Mouse (Mus musculus) liver (tissue): ENCODE results near the gene Olfr1066.
"Not testable (repeated sequence)": the region's sequence is repeated elsewhere in the genome, so short reads cannot be mapped to it uniquely, and the experiment has no call there.

Experiments
- DNase-seq: peaks from one replicate; pipeline ENCODE4 v3.0.0-alpha.2; 2020; ENCODE audit warnings: mixed read lengths

Gene Olfr1066

GRCm38 (mm10) chr2:86456169-86456568, at the start of gene Olfr1066:
Gene Olfr1066 (minus strand): TSS chr2:86456269.
- no peak for DNase-seq

GRCm38 (mm10) chr2:86487286-86487685, 31.2 kb upstream of the Olfr1066 start, which contains the start of gene Olfr228:
Gene Olfr228 (minus strand): TSS chr2:86487386.
- no peak for DNase-seq

GRCm38 (mm10) chr2:86464442-86465109, 8.5 kb upstream of the Olfr1066 start:
- DNase-seq, result peak; percentile 29

DNA sequence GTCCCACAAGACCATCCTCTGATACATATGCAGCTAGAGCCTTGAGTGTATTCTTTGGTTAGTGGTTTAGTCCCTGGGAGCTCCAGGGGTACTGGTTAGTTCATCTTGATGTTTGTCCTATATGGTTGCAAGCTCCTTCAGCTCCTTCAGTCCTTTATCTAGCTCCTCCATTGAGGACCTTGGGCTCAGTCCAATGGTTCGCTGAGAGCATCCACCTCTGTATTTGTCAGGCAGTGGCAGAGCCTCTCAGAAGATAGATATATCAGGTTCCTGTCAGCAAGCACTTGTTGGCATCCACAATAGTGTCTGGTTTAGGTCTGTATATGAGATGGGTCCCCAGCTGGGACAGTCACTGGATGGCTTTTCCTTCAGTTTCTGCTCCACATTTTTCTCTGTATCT, 4.4 kb upstream of the Olfr1066 start:
- DNase-seq, result no peak

DNA sequence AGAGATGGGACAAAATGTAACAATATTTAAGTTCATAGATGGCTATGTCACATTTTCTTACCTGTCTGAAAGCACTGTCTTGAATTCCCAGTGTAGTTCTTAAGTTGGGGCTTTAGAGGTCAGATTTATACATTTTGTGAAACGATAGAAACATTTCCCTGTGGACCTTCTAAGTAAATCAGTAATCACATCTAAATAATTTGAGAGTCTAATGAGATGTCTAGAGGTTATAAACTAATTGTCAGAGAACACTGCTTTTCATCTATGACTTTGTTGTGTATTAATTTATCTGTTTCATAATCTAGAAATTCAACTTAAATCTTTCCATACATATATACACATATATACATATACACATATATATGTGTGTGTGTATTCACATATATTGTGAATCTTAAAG, 5.6 kb downstream of the Olfr1066 start, which contains the start of gene Olfr1065:
Gene Olfr1065, minus strand, starts transcription at position 101 of the 400 bp plus-strand sequence.
- DNase-seq, result not testable (repeated sequence)

GRCm38 (mm10) chr2:86442101-86442500, 14.0 kb downstream of the Olfr1066 start:
- not testable (repeated sequence) for DNase-seq

DNA sequence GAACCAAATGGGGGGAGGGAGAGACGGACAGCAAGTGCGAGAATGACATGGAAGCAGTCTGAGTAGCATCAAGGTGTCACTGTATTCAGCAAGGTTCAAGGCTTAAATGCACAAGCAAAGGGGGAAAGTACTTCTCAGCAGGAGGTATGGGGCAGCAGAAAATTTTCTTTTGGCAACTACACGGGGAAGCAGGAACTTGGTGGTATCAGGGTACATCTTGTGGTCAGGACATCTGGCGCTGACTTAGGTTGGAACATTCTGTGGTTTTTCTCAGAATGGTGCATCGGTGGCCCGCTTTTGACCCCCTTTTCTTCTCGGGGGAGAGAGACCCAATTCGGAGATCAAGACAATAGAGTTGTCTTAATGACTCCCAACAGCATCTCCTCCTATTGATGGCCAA, 27.6 kb downstream of the Olfr1066 start:
- DNase-seq, result not testable (repeated sequence)

DNA sequence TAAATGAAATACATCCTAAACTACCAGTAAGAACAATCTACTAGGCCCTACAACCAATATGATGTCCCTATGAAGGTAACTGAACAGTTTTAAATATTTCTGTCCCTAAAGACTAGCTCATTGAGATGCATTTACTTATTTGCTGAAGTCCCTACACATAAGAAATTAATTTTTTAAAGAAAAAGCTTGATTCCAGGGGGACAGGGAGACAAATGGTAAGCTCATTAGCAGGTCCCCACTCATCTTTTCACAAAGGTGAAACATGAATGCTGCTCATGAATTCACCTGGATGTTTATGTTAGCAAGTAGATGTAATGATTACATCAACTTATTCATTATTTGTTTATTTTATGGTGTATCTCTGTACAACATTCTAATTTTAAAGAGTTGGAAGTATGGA, 29.4 kb downstream of the Olfr1066 start, which contains the start of gene Olfr1062:
Gene Olfr1062, minus strand, starts transcription at position 101 of the 400 bp plus-strand sequence.
- DNase-seq, result not testable (repeated sequence)

GRCm38 (mm10) chr2:86413950-86414349, 42.1 kb downstream of the Olfr1066 start, which contains the start of gene Olfr1061:
Gene Olfr1061 (minus strand): TSS chr2:86414050.
- DNase-seq, result no peak
